Mouse (Mus musculus): ENCODE measurements around the gene Ebf3.

- no peak for TF ChIP-seq POLR2A (IDR thresholded peaks at IDR 0.05; ENCODE audit: low read depth, low read length)
- TF ChIP-seq CTCF (IDR thresholded peaks at IDR 0.05; ENCODE audit: extremely low read depth, insufficient read length, insufficient replicate concordance, low read depth, low read length) = no peak
These were observed 4.0 kb downstream of the Ebf3 start for GRCm38 (mm10) chr7:137310091-137310761.

Measured in small intestine, adult 2 months (tissue).